Mouse (Mus musculus): ENCODE data around the gene Pilra. TPM values are rescaled to one million over a fixed set of nuclear protein-coding genes. Genes with fewer than 3 reads are reported as not detected.
"Not testable (repeated sequence)": the region's sequence is repeated elsewhere in the genome, so short reads cannot be mapped to it uniquely, and the experiment has no call there.

Gene Pilra
- 0.33 and 0.84 TPM in 2 replicates for polyA plus RNA-seq (2014; fragmentation: Nextera tagmentation; extraction: Ambion mirVana)

- not testable (repeated sequence) for H3K4me1 ChIP-seq (ENCODE audit: control insufficient read depth, insufficient read depth, low read length); DNase-seq (ENCODE audit: low spot score); H3K27ac ChIP-seq (ENCODE audit: low read depth, low read length); H3K4me2 ChIP-seq (ENCODE audit: low read depth); ATAC-seq (ENCODE audit: insufficient read depth, low FRiP score, low TSS enrichment); H3K36me3 ChIP-seq (ENCODE audit: control insufficient read depth, insufficient read depth, low read length); H3K4me3 ChIP-seq (ENCODE audit: low read depth, low read length); H3K9me3 ChIP-seq (ENCODE audit: control insufficient read depth, low read length); H3K27me3 ChIP-seq (ENCODE audit: control insufficient read depth, insufficient read depth, low read length); H3K9ac ChIP-seq (ENCODE audit: low read length)
- WGBS: 85% methylated on average over 1 of the region's 2 CpGs
These were observed at the start of gene Pilra for GRCm38 (mm10) chr5:137835966-137836520. Pilra (minus strand) TSS chr5:137836281.

GRCm38 (mm10) chr5:137883345-137883744 lies 47.3 kb upstream of the Pilra start:
- DNase-seq (ENCODE audit: low spot score) (no peak), ATAC-seq (ENCODE audit: insufficient read depth, low FRiP score, low TSS enrichment) (no peak)
- H3K9me3 ChIP-seq (ENCODE audit: control insufficient read depth, low read length): no peaks in the 10 kb centered on the region
- H3K4me1 ChIP-seq (ENCODE audit: control insufficient read depth, insufficient read depth, low read length): no peaks in the 10 kb centered on the region
- no peaks in the 10 kb centered on the region for H3K36me3 ChIP-seq (ENCODE audit: control insufficient read depth, insufficient read depth, low read length)
- H3K4me3 ChIP-seq (ENCODE audit: low read depth, low read length): no peak overlapping the region
- no peak overlapping the region for H3K9ac ChIP-seq (ENCODE audit: low read length)
- H3K27me3 ChIP-seq (ENCODE audit: control insufficient read depth, insufficient read depth, low read length): no peaks in the 10 kb centered on the region
- H3K27ac ChIP-seq (ENCODE audit: low read depth, low read length): no peak overlapping the region
- WGBS: 84% methylated on average over 3 of the region's 3 CpGs
- no peak overlapping the region for H3K4me2 ChIP-seq (ENCODE audit: low read depth)

GRCm38 (mm10) chr5:137882922-137883321 lies 46.8 kb upstream of the Pilra start:
- DNase-seq (ENCODE audit: low spot score): no peak
- H3K9me3 ChIP-seq (ENCODE audit: control insufficient read depth, low read length): no peaks in the 10 kb centered on the region
- 89% methylated on average over 4 of the region's 4 CpGs for WGBS
- no peak for ATAC-seq (ENCODE audit: insufficient read depth, low FRiP score, low TSS enrichment)
- H3K27ac ChIP-seq (ENCODE audit: low read depth, low read length): no peak overlapping the region
- H3K4me1 ChIP-seq (ENCODE audit: control insufficient read depth, insufficient read depth, low read length): no peaks in the 10 kb centered on the region
- H3K4me2 ChIP-seq (ENCODE audit: low read depth): no peak overlapping the region
- no peak overlapping the region for H3K4me3 ChIP-seq (ENCODE audit: low read depth, low read length)
- H3K27me3 ChIP-seq (ENCODE audit: control insufficient read depth, insufficient read depth, low read length): no peaks in the 10 kb centered on the region
- no peaks in the 10 kb centered on the region for H3K36me3 ChIP-seq (ENCODE audit: control insufficient read depth, insufficient read depth, low read length)
- no peak overlapping the region for H3K9ac ChIP-seq (ENCODE audit: low read length)

GRCm38 (mm10) chr5:137877860-137878259 lies 41.8 kb upstream of the Pilra start:
- no peaks in the 10 kb centered on the region for H3K4me1 ChIP-seq (ENCODE audit: control insufficient read depth, insufficient read depth, low read length)
- 66% methylated on average over 2 of the region's 2 CpGs for WGBS
- no peak overlapping the region for H3K4me2 ChIP-seq (ENCODE audit: low read depth)
- H3K36me3 ChIP-seq (ENCODE audit: control insufficient read depth, insufficient read depth, low read length): no peaks in the 10 kb centered on the region
- no peak overlapping the region for H3K9ac ChIP-seq (ENCODE audit: low read length)
- no peaks in the 10 kb centered on the region for H3K9me3 ChIP-seq (ENCODE audit: control insufficient read depth, low read length)
- no peak overlapping the region for H3K4me3 ChIP-seq (ENCODE audit: low read depth, low read length)
- ATAC-seq (ENCODE audit: insufficient read depth, low FRiP score, low TSS enrichment) (no peak), DNase-seq (ENCODE audit: low spot score) (no peak)
- no peaks in the 10 kb centered on the region for H3K27me3 ChIP-seq (ENCODE audit: control insufficient read depth, insufficient read depth, low read length)
- no peak overlapping the region for H3K27ac ChIP-seq (ENCODE audit: low read depth, low read length)

- DNase-seq (ENCODE audit: low spot score) (no peak), ATAC-seq (ENCODE audit: insufficient read depth, low FRiP score, low TSS enrichment) (no peak)
- 80% methylated on average over 2 of the region's 2 CpGs for WGBS
- no peaks in the 10 kb centered on the region for H3K4me1 ChIP-seq (ENCODE audit: control insufficient read depth, insufficient read depth, low read length)
- no peaks in the 10 kb centered on the region for H3K36me3 ChIP-seq (ENCODE audit: control insufficient read depth, insufficient read depth, low read length)
- no peak overlapping the region for H3K9ac ChIP-seq (ENCODE audit: low read length)
- H3K4me2 ChIP-seq (ENCODE audit: low read depth): no peak overlapping the region
- H3K4me3 ChIP-seq (ENCODE audit: low read depth, low read length): no peak overlapping the region
- H3K9me3 ChIP-seq (ENCODE audit: control insufficient read depth, low read length): no peaks in the 10 kb centered on the region
- H3K27me3 ChIP-seq (ENCODE audit: control insufficient read depth, insufficient read depth, low read length): no peaks in the 10 kb centered on the region
- H3K27ac ChIP-seq (ENCODE audit: low read depth, low read length): no peak overlapping the region
These were observed 39.0 kb upstream of the Pilra start for GRCm38 (mm10) chr5:137875054-137875453.

- not testable (repeated sequence) for H3K4me2 ChIP-seq (ENCODE audit: low read depth); H3K4me1 ChIP-seq (ENCODE audit: control insufficient read depth, insufficient read depth, low read length); H3K9ac ChIP-seq (ENCODE audit: low read length); H3K4me3 ChIP-seq (ENCODE audit: low read depth, low read length); H3K9me3 ChIP-seq (ENCODE audit: control insufficient read depth, low read length); ATAC-seq (ENCODE audit: insufficient read depth, low FRiP score, low TSS enrichment); H3K27ac ChIP-seq (ENCODE audit: low read depth, low read length); H3K36me3 ChIP-seq (ENCODE audit: control insufficient read depth, insufficient read depth, low read length); H3K27me3 ChIP-seq (ENCODE audit: control insufficient read depth, insufficient read depth, low read length); DNase-seq (ENCODE audit: low spot score)
- 33% methylated on average over 1 of the region's 1 CpGs for WGBS
These were observed 36.3 kb upstream of the Pilra start for GRCm38 (mm10) chr5:137872381-137872702.

- not testable (repeated sequence) for H3K4me3 ChIP-seq (ENCODE audit: low read depth, low read length); H3K36me3 ChIP-seq (ENCODE audit: control insufficient read depth, insufficient read depth, low read length); H3K9me3 ChIP-seq (ENCODE audit: control insufficient read depth, low read length); H3K27ac ChIP-seq (ENCODE audit: low read depth, low read length); DNase-seq (ENCODE audit: low spot score); H3K4me1 ChIP-seq (ENCODE audit: control insufficient read depth, insufficient read depth, low read length); H3K9ac ChIP-seq (ENCODE audit: low read length); H3K27me3 ChIP-seq (ENCODE audit: control insufficient read depth, insufficient read depth, low read length); ATAC-seq (ENCODE audit: insufficient read depth, low FRiP score, low TSS enrichment); H3K4me2 ChIP-seq (ENCODE audit: low read depth)
- 90% methylated on average over 2 of the region's 3 CpGs for WGBS
These were observed 35.7 kb upstream of the Pilra start, which contains the start of gene Pilrb2 for GRCm38 (mm10) chr5:137871644-137872380. Pilrb2 (minus strand) TSS chr5:137871815.

- WGBS: 74% methylated on average over 2 of the region's 2 CpGs
- H3K27ac ChIP-seq (ENCODE audit: low read depth, low read length); H3K4me2 ChIP-seq (ENCODE audit: low read depth); ATAC-seq (ENCODE audit: insufficient read depth, low FRiP score, low TSS enrichment); H3K4me3 ChIP-seq (ENCODE audit: low read depth, low read length); H3K27me3 ChIP-seq (ENCODE audit: control insufficient read depth, insufficient read depth, low read length); H3K9me3 ChIP-seq (ENCODE audit: control insufficient read depth, low read length); H3K36me3 ChIP-seq (ENCODE audit: control insufficient read depth, insufficient read depth, low read length); DNase-seq (ENCODE audit: low spot score); H3K9ac ChIP-seq (ENCODE audit: low read length); H3K4me1 ChIP-seq (ENCODE audit: control insufficient read depth, insufficient read depth, low read length): not testable (repeated sequence)
These were observed 32.5 kb upstream of the Pilra start for GRCm38 (mm10) chr5:137868600-137868999.

- H3K27ac ChIP-seq (ENCODE audit: low read depth, low read length); H3K4me1 ChIP-seq (ENCODE audit: control insufficient read depth, insufficient read depth, low read length); H3K4me3 ChIP-seq (ENCODE audit: low read depth, low read length); H3K9ac ChIP-seq (ENCODE audit: low read length); ATAC-seq (ENCODE audit: insufficient read depth, low FRiP score, low TSS enrichment); H3K36me3 ChIP-seq (ENCODE audit: control insufficient read depth, insufficient read depth, low read length); DNase-seq (ENCODE audit: low spot score); H3K9me3 ChIP-seq (ENCODE audit: control insufficient read depth, low read length); H3K4me2 ChIP-seq (ENCODE audit: low read depth); H3K27me3 ChIP-seq (ENCODE audit: control insufficient read depth, insufficient read depth, low read length): not testable (repeated sequence)
- 100% methylated on average over 1 of the region's 1 CpGs for WGBS
These were observed 27.9 kb upstream of the Pilra start for GRCm38 (mm10) chr5:137864008-137864407.
